Mouse (Mus musculus) ES-Bruce4 (cell line): ENCODE results near the gene Mast4.

Experiments
- CTCF ChIP-seq: IDR thresholded peaks from one replicate; pipeline ENCODE4 v1.8.1; 2011; ENCODE audit warnings: low read depth, low read length
- EP300 ChIP-seq: IDR thresholded peaks from 2 replicates; pipeline ENCODE4 v1.6.1; 2011; ENCODE audit warnings: low read depth, low read length; ENCODE audit not compliant: insufficient read depth
- POLR2A ChIP-seq: IDR thresholded peaks from one replicate; pipeline ENCODE4 v1.8.1; 2011; ENCODE audit warnings: low read length; ENCODE audit not compliant: insufficient read depth

GRCm38 (mm10) chr13:103093713-103094112 lies 240.6 kb downstream of the Mast4 start:
- no peak for TF ChIP-seq CTCF
- TF ChIP-seq POLR2A: no peak
- no peak for TF ChIP-seq EP300
